Mouse (Mus musculus): Measurements from ENCODE around the gene Sdsl. TPM values are rescaled to one million over a fixed set of nuclear protein-coding genes. Genes with fewer than 3 reads are reported as not detected.
"Not testable (repeated sequence)": the region's sequence is repeated elsewhere in the genome, so short reads cannot be mapped to it uniquely, and the experiment has no call there.

Sdsl gene
- total RNA-seq (2021): 1 to 10 TPM; 7.5 to 8.0 TPM
- long read RNA-seq, partial matches to known transcripts: 7 of 8 reads
- long read RNA-seq, other reads (novel, unspliced or antisense): 1 of 8 reads

DNA sequence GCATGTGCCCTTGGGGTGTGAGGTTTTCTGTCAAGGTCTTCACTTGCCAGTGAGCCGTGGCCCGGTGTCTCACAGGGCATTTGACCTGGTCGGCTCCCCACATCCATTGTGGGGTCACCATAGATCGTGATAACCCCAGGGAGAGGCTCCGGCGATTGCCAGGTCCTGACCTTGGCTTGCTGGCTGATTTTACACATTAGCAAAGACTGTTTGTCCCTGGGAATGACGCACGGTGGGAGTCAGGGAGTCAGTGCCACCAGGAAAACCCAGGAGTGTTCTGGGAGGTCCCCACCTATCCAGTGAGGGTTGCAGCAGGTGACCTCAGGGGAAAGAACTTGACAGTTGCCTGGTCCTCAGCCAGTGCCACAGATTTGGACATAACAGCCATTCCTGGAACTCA lies at the start of gene Sdsl:
Gene Sdsl (minus strand): TSS at position 41 of the 400 bp plus-strand sequence.
- DNase-seq (ENCODE audit: low spot score in 2 of 2): no peak

DNA sequence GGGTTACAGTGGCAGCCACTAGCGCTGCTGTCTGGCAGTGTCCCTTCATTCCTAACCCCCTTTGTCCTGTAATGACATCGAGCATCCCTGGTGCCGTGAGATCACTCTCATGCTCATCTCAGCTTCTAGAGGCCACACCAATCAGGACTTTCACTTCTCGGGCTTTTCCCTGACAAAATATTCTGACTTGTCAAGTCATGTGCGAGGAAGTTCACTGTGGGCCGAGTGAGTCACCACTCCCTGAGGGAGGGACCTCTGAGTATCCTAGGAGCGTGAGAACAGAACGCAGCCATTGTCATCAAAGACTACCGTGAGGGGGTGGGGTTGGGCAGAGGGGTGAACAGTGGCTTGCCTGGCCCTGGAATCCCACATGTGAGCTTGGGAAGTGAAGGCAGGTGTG lies 44.9 kb upstream of the Sdsl start:
- no peak for DNase-seq (ENCODE audit: low spot score in 2 of 2)

DNA sequence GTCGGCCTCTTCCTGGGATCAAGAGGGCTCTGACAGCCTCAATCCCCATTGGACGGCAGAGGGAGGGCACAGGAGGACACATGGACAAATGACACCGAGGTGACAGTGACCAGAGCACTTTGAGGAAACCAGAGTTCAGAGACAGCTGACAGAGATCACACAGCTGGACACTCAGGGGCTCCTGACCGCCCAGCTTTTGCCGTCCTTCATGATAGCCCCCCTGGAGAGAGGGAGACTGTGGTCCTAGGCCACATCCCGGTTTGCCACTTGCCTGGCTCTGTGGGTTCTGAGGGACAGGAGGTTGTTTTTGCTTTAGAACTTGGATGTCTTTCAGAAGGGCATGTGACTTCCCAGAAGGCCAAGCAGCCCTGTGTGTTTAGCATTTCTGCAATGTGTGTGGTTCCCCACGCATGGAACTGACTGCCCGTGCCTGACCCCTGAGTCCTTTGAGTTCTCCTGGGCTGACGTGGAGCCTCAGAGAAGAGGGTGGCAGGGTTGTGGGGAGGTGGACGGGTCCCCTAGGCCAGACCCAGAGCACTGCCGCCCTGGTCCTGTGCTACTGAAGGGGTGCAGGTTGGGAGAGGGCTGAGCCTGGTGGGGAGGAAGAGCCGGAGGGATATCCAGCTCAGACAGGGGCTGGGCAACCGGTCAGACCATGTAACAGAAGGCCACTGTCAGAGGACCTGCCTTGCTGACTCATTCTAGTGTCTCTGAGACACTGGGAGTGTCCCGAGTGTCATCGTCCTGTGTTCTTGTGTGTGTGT lies 43.8 kb upstream of the Sdsl start:
- no peak for DNase-seq (ENCODE audit: low spot score in 2 of 2)

DNA sequence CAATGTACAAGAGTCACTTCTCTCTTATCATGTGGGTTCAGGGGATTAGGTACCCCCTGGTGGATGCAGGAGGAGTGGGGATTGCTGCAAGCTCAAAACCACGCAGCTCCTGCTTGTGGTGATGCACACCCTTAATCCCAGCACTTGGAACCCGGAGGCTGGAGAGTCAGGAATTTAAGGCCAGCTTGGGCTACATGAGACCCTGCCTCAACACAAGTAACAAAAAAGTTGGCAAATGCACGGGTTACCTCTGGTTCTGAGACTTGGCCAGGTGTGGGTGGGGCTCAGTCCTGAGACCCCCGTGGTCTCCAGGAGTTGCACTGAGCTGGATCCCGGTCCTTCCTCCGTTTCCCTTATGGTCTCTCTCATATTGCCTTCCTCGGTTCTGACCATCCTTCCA lies 42.8 kb upstream of the Sdsl start:
- no peak for DNase-seq (ENCODE audit: low spot score in 2 of 2)

DNA sequence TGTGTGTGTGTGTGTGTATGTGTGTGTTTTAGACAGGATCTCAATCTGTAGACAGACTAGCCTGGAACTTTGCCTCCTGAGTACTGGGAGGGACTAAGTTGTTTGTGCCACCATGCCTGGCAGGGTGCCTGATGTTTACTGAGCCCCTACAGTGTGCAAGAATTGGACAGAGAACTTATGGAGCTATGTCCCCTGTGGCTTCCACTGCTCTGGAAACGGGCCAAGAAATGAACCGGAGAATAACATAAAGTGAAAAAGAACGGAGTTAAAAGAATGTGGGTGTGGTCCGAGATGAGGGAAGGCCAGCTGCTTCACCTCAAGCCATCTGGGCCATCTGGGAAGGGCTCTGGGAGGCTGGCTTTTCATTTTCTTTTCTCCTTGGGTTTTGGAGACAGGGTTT lies 42.1 kb upstream of the Sdsl start:
- no peak for DNase-seq (ENCODE audit: low spot score in 2 of 2)

DNA sequence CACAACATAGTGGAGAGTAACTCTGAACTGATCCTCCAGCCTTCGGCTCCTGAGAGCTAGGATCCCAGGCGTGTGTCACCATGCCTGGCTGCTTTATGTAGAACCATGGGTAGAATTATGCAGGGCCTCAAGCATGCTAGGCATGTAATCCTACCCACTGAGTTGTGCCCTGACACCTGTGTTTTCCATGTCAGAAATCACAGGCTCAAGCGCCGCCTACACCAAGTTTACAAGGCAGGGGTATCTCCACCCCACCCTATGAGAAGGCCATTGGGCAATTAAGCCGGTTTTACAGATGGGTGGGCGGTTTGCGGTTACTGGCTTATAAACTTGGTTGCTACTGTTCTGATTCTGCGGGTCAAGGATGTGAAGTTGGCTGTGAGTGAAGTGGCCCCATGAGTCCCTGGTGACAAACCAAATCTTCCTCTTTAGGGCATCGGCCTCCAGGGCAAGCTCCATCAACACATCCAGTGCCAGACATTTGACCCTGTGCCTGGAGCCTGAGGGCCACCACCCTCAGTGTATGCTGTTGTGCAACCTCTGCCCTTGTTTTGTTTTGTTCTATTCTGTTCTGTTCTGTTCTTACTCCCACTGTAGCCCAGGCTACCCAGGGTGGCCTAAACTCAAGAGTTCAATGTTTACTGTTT lies 41.5 kb upstream of the Sdsl start:
- no peak for DNase-seq (ENCODE audit: low spot score in 2 of 2)

DNA sequence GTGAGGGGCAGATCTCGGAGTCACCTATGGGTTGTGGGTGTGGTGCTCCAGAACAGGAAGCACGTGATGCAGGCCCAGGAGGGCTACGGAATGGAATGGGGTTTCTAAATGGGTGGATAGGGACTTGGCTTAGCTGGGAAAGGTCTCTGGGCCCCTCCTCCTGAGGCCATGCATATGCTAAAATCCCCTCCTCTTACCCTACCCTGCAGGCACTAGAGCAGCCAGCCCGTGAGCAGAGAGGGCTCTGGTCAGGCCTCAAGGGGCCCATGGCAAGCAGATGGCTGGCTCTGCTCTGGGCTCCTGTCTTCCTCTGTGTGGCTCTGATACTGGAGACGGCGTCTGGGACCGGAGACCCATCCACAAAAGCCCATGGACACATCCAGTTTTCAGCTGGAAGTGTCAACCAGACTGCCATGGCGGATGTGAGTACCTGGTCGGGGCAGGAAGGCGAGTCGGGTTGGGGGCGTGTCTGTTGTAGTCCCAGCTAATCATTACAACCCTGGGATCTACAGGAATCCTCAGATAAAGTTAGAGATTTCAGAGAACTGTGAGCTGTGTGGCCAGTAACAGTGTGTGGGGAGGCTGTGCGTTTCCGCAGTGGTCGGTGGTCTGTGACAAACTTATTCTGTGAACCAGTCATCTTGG lies 40.4 kb upstream of the Sdsl start:
- DNase-seq (ENCODE audit: low spot score in 2 of 2): no peak

DNA sequence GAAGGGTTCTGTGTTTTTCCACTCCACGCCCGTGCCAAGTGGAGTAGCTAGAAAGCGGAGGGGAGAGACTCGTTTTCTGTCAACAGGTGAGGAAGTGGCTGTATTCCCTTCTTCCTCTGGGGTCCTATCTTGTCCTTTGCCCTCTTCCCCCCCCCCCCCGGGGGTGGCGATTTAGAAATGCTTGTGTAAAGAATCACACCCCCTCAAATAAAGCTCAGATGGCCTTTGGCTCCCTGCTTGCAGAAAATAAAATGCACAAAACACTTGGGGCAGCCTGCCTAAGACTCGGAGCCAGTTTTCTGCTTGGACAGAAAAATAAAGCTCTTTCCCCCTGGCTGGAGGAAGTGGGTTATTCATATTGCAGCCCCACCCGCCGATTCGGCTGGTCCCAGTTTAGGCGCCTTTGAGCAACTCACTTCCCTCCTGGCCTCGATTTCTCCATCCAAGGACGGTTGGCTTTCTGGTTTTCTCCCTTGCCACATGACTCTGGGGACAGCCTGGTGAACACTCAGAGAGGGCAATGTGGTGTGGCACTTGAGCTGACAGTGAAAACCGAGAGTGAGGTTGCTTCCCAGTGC lies 39.1 kb upstream of the Sdsl start:
- DNase-seq (ENCODE audit: low spot score in 2 of 2): no peak

DNA sequence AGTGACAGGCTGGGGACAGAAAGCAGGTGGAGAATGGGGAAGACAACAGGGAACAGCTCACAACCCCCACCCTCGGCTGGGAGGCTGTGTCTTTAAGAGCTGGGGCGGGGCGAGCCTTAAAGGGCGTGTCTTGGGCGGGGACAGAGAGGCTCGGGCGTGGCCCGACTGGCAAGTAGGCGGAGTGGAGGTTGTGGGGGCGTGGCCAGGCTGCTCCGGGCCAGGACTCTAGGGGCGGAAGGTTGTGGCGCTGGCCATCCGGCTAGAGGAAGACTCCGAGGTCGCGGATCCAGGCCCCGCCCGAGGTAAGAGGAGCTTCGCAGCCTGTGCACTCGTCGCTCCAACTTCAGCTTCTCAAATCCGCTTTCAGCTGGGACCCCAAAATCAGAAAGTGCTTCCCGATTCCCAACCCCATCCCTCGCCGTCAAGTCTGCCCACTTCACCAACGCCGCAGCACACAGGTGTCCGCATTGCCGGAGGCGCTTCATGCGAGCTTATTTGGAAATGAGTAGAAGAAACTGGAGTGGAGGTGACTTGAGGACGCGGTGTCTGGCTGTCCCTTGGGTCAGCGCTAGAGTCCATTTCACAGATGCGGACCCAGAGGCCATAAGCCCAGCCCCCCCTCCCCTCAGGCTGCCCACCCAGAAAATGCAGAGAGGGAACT lies 38.5 kb upstream of the Sdsl start, which contains the start of gene Slc8b1:
Gene Slc8b1 (plus strand): TSS at position 187 of the 661 bp plus-strand sequence.
- peak; percentile 63 to 87 for DNase-seq (ENCODE audit: low spot score in 2 of 2)

DNA sequence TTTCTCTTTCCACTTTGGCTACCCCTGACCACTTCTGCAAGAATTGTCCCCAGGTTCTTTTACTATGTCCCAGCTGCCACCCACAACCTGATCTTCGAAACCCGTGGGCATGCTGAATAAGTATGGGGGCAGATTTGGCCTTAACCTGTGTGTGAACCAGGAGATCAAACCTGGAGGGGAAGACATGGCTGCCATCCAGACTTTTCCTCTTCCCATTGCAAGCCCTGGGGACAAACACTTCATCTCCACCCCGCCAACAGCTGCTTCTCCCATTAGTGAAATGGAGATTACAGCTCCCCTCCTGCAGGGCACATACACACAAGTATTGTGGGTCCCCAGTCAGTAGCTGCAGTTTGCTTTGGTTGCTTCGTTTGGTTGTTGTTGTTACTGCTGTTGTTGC lies 34.7 kb upstream of the Sdsl start:
- no peak for DNase-seq (ENCODE audit: low spot score in 2 of 2)

DNA sequence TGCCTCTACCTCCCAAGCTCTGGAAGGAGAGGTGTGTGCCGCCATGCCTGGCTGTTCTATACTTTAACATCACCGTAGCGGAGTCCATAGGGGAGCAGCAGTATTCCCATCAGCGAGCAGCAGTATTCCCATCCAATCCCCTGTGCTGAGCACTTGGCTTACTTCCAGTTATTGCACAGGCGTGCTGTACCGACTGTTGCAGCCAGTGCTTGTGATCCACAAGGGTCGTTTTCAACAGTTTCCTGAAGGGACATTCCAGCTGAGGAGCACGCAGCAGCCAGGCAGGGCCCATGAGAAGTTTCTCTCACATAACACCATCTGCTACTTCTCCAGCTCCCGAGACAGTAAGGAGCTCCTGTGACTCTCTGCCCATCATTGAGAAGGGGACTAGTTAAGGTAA lies 33.9 kb upstream of the Sdsl start:
- DNase-seq (ENCODE audit: low spot score in 2 of 2): no peak

DNA sequence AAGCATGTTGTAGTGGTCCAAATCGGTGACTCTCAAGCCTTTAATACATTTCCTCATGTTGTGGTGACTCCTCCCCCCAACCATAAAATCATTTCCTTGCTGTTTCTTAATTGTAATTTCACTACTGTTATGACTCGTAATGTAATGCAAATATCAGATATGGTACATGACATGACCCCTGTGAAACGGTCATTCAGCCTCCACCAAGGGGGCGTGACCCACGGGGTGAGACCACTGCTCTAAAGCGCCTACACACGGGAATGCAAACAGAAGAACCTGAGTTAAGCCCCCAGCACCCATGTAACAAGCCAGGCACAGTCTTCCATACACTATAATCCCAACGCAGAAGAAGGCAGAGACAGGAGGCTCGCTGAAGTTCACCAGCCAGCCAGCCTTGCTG lies 33.2 kb upstream of the Sdsl start:
- no peak for DNase-seq (ENCODE audit: low spot score in 2 of 2)

DNA sequence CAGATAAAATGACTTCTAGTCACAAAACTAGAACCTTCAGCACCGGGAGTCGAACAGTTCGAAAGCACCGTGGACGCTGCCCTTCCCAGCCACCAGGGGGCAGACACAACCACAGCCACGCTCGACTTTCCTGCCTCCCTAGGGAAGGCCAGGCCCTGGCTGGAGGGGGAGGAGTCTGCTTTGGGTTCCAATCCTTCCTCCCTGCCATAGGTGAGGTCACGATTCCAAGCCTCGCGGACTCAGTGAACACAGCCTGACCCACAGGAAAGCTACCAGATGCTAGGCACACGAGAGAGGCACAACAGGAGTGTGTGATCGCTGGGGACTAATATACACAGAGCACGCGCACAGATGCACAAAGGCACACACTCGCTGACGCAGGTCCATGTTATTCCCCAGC lies 32.8 kb upstream of the Sdsl start:
- DNase-seq (ENCODE audit: low spot score in 2 of 2): peak; percentile 45 to 85

DNA sequence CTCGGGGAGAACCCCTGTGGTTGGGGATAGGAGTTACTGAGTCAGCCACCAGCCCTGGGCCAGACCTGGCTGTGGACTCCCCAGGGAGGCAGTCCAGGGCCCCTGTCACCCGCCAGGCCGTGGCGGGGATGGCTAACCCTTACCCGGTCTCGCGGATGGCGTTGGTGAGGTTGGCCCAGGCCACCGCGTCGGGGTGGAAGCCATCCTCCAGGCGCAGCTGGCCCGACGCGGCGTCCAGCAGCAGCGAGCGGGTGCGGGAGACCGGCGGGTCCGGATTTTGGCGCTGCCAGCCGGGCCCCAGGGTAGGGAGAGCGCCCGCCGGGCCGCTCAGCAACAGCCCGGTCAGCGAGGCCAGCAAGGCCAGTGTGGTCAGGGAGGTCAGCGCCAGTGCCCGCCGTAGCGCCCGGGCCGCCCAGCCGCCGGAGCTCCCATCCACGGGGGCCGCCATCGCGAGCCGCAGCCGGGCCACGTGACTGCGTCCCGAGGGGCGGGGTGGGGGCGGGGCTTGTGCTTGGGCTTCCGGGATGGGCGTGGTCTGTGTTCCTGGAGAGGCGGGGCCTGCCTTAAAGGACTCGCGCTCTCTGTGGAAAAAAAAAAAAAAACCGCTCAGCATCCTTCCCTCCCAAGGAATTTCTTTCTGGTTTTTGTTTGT lies 30.7 kb upstream of the Sdsl start, which contains the start of gene Plbd2:
Gene Plbd2 (minus strand): TSS at position 482 of the 652 bp plus-strand sequence.
- peak; percentile 48 to 84 for DNase-seq (ENCODE audit: low spot score in 2 of 2)

DNA sequence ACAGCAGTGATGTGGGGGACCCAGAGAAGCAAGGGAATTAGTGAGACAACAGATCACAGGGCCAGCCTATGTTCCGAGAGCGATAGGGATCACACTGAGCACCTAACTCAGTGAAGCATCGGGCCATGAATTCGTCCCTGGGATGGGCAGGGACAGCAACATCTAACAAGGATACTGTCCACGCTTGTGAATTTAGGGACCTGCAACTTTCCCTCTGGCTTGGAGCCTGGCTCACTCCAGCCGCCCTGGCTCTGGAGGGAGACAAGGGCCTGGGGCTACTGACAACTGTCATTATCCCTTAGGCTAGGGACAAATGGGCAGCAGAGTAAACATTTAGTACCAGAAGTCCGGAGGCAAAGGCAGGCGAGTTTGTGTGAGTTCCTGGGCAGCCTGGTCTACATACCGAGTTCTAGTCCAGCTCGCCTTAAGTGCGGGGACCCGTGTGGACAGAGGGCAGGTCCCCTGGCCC lies 30.1 kb upstream of the Sdsl start:
- peak in 1 of 2 experiments; percentile 42 for DNase-seq (ENCODE audit: low spot score in 2 of 2)

DNA sequence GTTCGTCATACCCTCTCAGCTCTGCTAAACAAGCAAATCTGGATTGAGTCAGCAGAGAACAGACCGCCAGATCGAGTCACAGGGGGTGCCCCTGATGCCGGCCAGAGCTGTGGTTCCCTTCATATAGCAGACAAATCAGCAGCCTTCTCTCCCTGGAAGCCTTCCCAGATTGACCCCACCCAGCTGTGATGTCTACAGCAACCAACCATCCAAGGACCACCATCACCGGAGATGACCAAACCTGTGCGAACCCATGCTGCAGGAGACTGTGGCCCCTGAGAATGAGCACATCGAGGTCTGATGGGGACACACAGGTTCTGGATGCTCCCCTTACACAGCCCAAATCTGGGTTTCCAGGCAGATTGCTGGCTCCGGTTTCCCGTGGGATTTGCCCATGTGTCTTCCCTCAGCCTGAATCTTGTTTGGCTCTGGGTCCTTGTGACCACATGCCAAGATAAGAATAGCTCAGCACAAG lies 29.6 kb upstream of the Sdsl start:
- DNase-seq (ENCODE audit: low spot score in 2 of 2): peak in 1 of 2 experiments; percentile 78

DNA sequence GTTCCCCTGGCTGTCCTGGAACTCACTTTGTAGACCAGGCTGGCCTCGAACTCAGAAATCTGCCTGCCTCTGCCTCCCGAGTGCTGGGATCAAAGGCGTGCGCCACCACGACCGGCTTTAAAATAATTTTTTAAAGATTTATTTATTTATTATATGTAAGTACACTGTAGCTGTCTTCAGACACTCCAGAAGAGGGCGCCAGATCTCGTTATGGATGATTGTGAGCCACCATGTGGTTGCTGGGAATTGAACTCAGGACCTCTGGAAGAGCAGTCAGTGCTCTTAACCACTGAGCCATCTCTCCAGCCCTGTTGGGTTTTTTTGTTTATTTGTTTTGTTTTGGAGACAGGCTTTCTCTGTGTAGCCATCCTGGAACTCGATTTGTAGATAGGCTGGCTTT lies 28.0 kb upstream of the Sdsl start:
- not testable (repeated sequence) for DNase-seq (ENCODE audit: low spot score in 2 of 2)

DNA sequence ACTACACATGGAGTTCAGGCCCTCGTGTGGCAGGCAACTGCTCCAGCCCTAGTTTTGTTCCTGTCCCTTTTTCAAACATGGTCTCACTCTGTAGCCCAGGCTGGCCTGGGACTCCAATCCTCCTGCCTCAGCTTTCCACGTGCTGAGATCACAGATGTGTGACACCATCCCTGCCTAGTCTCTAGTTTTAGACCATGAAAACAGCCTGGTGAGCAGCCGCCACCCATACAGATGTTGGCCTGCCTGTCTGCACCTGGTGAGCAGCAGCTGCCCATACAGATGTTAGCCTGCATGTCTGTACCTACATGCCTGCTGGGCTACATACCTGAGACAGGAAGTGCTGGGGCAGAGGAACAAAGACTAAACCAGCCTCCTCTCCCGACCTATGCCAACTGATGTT lies 26.6 kb upstream of the Sdsl start:
- no peak for DNase-seq (ENCODE audit: low spot score in 2 of 2)

DNA sequence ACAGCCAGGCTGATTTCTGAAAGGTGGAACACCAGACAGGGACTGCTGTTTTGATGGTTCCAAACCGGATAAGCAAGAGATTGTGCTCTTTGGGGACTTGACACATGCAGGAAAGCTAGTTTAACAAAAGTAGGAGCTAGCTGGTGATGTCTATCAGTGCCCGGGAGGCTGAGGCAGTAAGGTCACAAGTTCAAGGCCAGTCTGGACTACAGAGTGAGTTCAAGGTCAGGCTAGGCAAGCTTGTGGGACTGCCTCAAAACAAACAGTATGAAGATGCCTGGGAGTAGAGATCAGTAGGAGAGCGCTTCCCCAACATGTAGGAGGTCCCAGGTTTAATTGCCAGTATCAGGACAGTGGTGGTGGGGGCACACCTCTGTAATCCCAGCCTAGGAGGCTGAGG lies 24.5 kb upstream of the Sdsl start:
- DNase-seq (ENCODE audit: low spot score in 2 of 2): no peak

DNA sequence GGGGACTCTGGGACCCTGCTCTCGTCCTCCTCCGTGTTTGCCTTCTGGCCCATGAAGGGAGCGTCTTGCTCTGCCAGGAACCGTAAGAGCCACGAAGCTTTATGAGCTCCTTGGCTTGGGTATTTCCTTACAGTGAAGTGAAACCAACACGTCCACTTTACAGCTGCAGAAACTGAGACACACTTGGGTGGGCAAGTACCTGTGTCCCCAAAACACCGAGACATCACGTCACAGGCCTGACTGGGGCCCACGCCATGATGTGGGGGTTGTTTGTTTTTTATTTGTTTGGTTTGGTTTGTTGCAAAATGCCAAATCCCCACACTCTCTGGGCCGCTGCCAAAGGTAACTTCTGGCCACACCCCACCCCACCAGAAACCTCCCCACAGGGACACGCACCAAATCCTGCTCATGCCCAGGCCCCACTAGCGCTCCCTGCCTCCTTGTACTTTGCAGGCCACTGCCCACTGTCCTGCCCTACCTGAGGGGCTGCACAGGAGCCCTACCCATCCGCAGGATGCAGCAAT lies 23.2 kb upstream of the Sdsl start:
- DNase-seq (ENCODE audit: low spot score in 2 of 2): no peak
